Mouse (Mus musculus): ENCODE measurements around the gene E2f1. TPM values are rescaled to one million over a fixed set of nuclear protein-coding genes. Genes with fewer than 3 reads are reported as not detected.

The E2f1 gene
- polyA plus RNA-seq, 1 experiment from 2014 or later: 5.7 TPM

- TF ChIP-seq EP300 (optimal IDR thresholded peaks at IDR 0.05) (no peak), CTCF (IDR thresholded peaks at IDR 0.05; ENCODE audit: low read depth) (peak; percentile 84)
- no peaks in the 10 kb centered on the region for H3K4me1 ChIP-seq (replicated peaks; ENCODE audit: control insufficient read depth, insufficient read depth)
- H3K9me3 ChIP-seq (ENCODE audit: control insufficient read depth, low read length): no peaks in the 10 kb centered on the region
- DNase-seq (ENCODE audit: low spot score): peak; percentile 51
- H3K27me3 ChIP-seq (ENCODE audit: control insufficient read depth, insufficient read depth, low read length): no peaks in the 10 kb centered on the region
- peaks cover 4% of the 10 kb centered on the region for H3K36me3 ChIP-seq (ENCODE audit: control insufficient read depth, insufficient read depth, low read length)
- 70% methylated on average over 3 of the region's 3 CpGs for WGBS
- H3K9ac ChIP-seq (ENCODE audit: low read length): no peak overlapping the region
- H3K4me2 ChIP-seq (replicated peaks; ENCODE audit: low read depth): no peak overlapping the region
- ATAC-seq (ENCODE audit: low FRiP score, low TSS enrichment): no peak
- H3K4me3 ChIP-seq (ENCODE audit: low read depth, low read length): no peak overlapping the region
- H3K27ac ChIP-seq (replicated peaks): no peak overlapping the region
Observed at GRCm38 (mm10) chr2:154539720-154540119, 30.0 kb downstream of the E2f1 start.

GRCm38 (mm10) chr2:154538710-154539109 lies 31.0 kb downstream of the E2f1 start:
- TF ChIP-seq CTCF (IDR thresholded peaks at IDR 0.05; ENCODE audit: low read depth) (no peak), EP300 (optimal IDR thresholded peaks at IDR 0.05) (no peak)
- ATAC-seq (ENCODE audit: low FRiP score, low TSS enrichment): no peak
- Histone ChIP-seq H3K9me3 (ENCODE audit: control insufficient read depth, low read length) (no peaks in the 10 kb centered on the region), H3K27me3 (ENCODE audit: control insufficient read depth, insufficient read depth, low read length) (no peaks in the 10 kb centered on the region), H3K4me3 (ENCODE audit: low read depth, low read length) (no peak overlapping the region), H3K4me1 (replicated peaks; ENCODE audit: control insufficient read depth, insufficient read depth) (no peaks in the 10 kb centered on the region), H3K4me2 (replicated peaks; ENCODE audit: low read depth) (no peak overlapping the region), H3K36me3 (ENCODE audit: control insufficient read depth, insufficient read depth, low read length) (peaks cover 5% of the 10 kb centered on the region), H3K9ac (ENCODE audit: low read length) (no peak overlapping the region), H3K27ac (replicated peaks) (no peak overlapping the region)
- 32% methylated on average over 3 of the region's 3 CpGs for WGBS
- DNase-seq (ENCODE audit: low spot score): no peak

GRCm38 (mm10) chr2:154538310-154538709 lies 31.4 kb downstream of the E2f1 start:
- TF ChIP-seq CTCF (IDR thresholded peaks at IDR 0.05; ENCODE audit: low read depth): no peak
- TF ChIP-seq EP300 (optimal IDR thresholded peaks at IDR 0.05): no peak
- Histone ChIP-seq H3K36me3 (ENCODE audit: control insufficient read depth, insufficient read depth, low read length) (peaks cover 5% of the 10 kb centered on the region), H3K9ac (ENCODE audit: low read length) (no peak overlapping the region), H3K4me1 (replicated peaks; ENCODE audit: control insufficient read depth, insufficient read depth) (no peaks in the 10 kb centered on the region), H3K4me2 (replicated peaks; ENCODE audit: low read depth) (no peak overlapping the region), H3K4me3 (ENCODE audit: low read depth, low read length) (no peak overlapping the region), H3K27ac (replicated peaks) (no peak overlapping the region), H3K27me3 (ENCODE audit: control insufficient read depth, insufficient read depth, low read length) (no peaks in the 10 kb centered on the region), H3K9me3 (ENCODE audit: control insufficient read depth, low read length) (no peaks in the 10 kb centered on the region)
- ATAC-seq (ENCODE audit: low FRiP score, low TSS enrichment): no peak
- no peak for DNase-seq (ENCODE audit: low spot score)
- 37% methylated on average over 2 of the region's 2 CpGs for WGBS

GRCm38 (mm10) chr2:154534704-154535270 lies 34.9 kb downstream of the E2f1 start:
- 92% methylated on average over 12 of the region's 12 CpGs for WGBS
- ATAC-seq (ENCODE audit: low FRiP score, low TSS enrichment) (no peak), DNase-seq (ENCODE audit: low spot score) (no peak)
- Histone ChIP-seq H3K4me2 (replicated peaks; ENCODE audit: low read depth) (no peak overlapping the region), H3K9me3 (ENCODE audit: control insufficient read depth, low read length) (no peaks in the 10 kb centered on the region), H3K27me3 (ENCODE audit: control insufficient read depth, insufficient read depth, low read length) (no peaks in the 10 kb centered on the region), H3K36me3 (ENCODE audit: control insufficient read depth, insufficient read depth, low read length) (peaks cover 8% of the 10 kb centered on the region), H3K9ac (ENCODE audit: low read length) (no peak overlapping the region), H3K27ac (replicated peaks) (no peak overlapping the region), H3K4me1 (replicated peaks; ENCODE audit: control insufficient read depth, insufficient read depth) (no peaks in the 10 kb centered on the region), H3K4me3 (ENCODE audit: low read depth, low read length) (no peak overlapping the region)
- no peak for TF ChIP-seq CTCF (IDR thresholded peaks at IDR 0.05; ENCODE audit: low read depth)

GRCm38 (mm10) chr2:154532888-154533287 lies 36.8 kb downstream of the E2f1 start:
- Histone ChIP-seq H3K27ac (replicated peaks) (no peak overlapping the region), H3K9me3 (ENCODE audit: control insufficient read depth, low read length) (no peaks in the 10 kb centered on the region), H3K36me3 (ENCODE audit: control insufficient read depth, insufficient read depth, low read length) (peaks cover 12% of the 10 kb centered on the region), H3K4me1 (replicated peaks; ENCODE audit: control insufficient read depth, insufficient read depth) (no peaks in the 10 kb centered on the region), H3K27me3 (ENCODE audit: control insufficient read depth, insufficient read depth, low read length) (no peaks in the 10 kb centered on the region), H3K4me3 (ENCODE audit: low read depth, low read length) (no peak overlapping the region), H3K4me2 (replicated peaks; ENCODE audit: low read depth) (no peak overlapping the region), H3K9ac (ENCODE audit: low read length) (no peak overlapping the region)
- WGBS: 62% methylated on average over 3 of the region's 3 CpGs
- ATAC-seq (ENCODE audit: low FRiP score, low TSS enrichment) (no peak), DNase-seq (ENCODE audit: low spot score) (no peak)
- TF ChIP-seq EP300 (optimal IDR thresholded peaks at IDR 0.05) (no peak), CTCF (IDR thresholded peaks at IDR 0.05; ENCODE audit: low read depth) (no peak)

GRCm38 (mm10) chr2:154526531-154526930 lies 43.2 kb downstream of the E2f1 start:
- DNase-seq (ENCODE audit: low spot score) (peak; percentile 26), ATAC-seq (ENCODE audit: low FRiP score, low TSS enrichment) (0 out of 2 replicates have a peak, but pooled peaks have one; percentile 47)
- TF ChIP-seq EP300 (optimal IDR thresholded peaks at IDR 0.05) (no peak), CTCF (IDR thresholded peaks at IDR 0.05; ENCODE audit: low read depth) (no peak)
- H3K4me1 ChIP-seq (replicated peaks; ENCODE audit: control insufficient read depth, insufficient read depth): no peaks in the 10 kb centered on the region
- no peaks in the 10 kb centered on the region for H3K9me3 ChIP-seq (ENCODE audit: control insufficient read depth, low read length)
- no peak overlapping the region for H3K4me3 ChIP-seq (ENCODE audit: low read depth, low read length)
- 25% methylated on average over 3 of the region's 3 CpGs for WGBS
- no peak overlapping the region for H3K9ac ChIP-seq (ENCODE audit: low read length)
- H3K27ac ChIP-seq (replicated peaks): no peak overlapping the region
- no peaks in the 10 kb centered on the region for H3K27me3 ChIP-seq (ENCODE audit: control insufficient read depth, insufficient read depth, low read length)
- no peak overlapping the region for H3K4me2 ChIP-seq (replicated peaks; ENCODE audit: low read depth)
- peaks cover 11% of the 10 kb centered on the region for H3K36me3 ChIP-seq (ENCODE audit: control insufficient read depth, insufficient read depth, low read length)

Measured in stomach, postnatal 0 days (tissue).